9 mouse cellular contexts compared by ENCODE assay signal in the genomic region with DNA sequence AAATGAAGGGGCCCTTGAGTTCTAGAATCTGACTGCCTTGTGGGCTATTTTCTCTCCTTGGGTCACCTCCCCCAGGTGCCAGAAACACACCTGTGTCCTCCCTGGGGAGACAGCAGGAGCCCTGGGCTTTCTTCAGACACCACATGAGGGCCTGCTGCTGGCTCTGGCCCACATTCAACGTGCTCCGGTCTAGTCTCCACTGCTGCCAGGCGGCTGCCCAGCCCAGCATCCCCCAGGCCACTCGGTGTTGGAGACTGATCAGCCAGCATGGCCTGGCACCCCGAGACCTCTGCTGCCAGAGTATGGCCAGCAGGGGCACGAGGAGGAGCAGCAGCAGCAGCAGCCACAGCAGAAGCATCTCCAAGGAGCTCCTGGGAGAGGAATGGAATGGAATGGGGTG. TPM values are rescaled to one million over a fixed set of nuclear protein-coding genes. Genes with fewer than 3 reads are reported as not detected.
DNase-seq lines count a peak whose midpoint lies in the region; ATAC-seq and TF ChIP-seq lines count a peak whose summit lies in the region.
"Had no signal": no experiment of that assay in that cellular context is flagged by ENCODE, and none has a peak within 500 bp of the region (broad histone marks: within the 10 kb centered on the region; RNA-seq: fewer than 3 reads in every experiment).

No protein-coding gene starts in this region.

- no peak for ATAC-seq in embryonic facial prominence, embryonic 14.5 days (ENCODE audit: low read depth)
- ATAC-seq in intestine, postnatal 0 days: no peak
- no peak for ATAC-seq in neural tube, embryonic 13.5 days (ENCODE audit: low read depth)

- peaks cover 4% of the 10 kb centered on the region; the same call in 1 of the 2 replicates for H3K4me1 ChIP-seq in liver, adult 2 months (ENCODE audit: control insufficient read depth, insufficient read depth, low read length)
- H3K4me1 ChIP-seq in embryonic facial prominence, embryonic 14.5 days (ENCODE audit: control insufficient read depth, insufficient read depth, low read length): 0 out of 2 replicates have a peak, but pooled peaks cover 5% of the 10 kb centered on the region
- no peaks in the 10 kb centered on the region for H3K4me1 ChIP-seq in intestine, postnatal 0 days (replicated peaks; ENCODE audit: control insufficient read depth, insufficient read depth, low read length)
- H3K4me1 ChIP-seq in neural tube, embryonic 13.5 days (replicated peaks): peaks cover 13% of the 10 kb centered on the region; the same call in 1 of the 2 replicates

- TF ChIP-seq POLR2A in liver, adult 2 months (IDR thresholded peaks at IDR 0.05; ENCODE audit: extremely low read depth, insufficient read depth, low read length): no peak

- H3K9me3 ChIP-seq in embryonic facial prominence, embryonic 14.5 days (ENCODE audit: control insufficient read depth, low read length): no peaks in the 10 kb centered on the region
- no peaks in the 10 kb centered on the region for H3K9me3 ChIP-seq in intestine, postnatal 0 days (ENCODE audit: control insufficient read depth)
- no peaks in the 10 kb centered on the region for H3K9me3 ChIP-seq in neural tube, embryonic 13.5 days

- H3K4me3 ChIP-seq in liver, adult 2 months (ENCODE audit: insufficient read depth, low read depth, low read length): peak overlapping the region; percentile 56; the same call in 1 of the 2 replicates
- peak overlapping the region; percentile 64 for H3K4me3 ChIP-seq in embryonic facial prominence, embryonic 14.5 days (ENCODE audit: low read depth, low read length)
- H3K4me3 ChIP-seq in intestine, postnatal 0 days (ENCODE audit: low read depth, low read length): peak overlapping the region; percentile 58
- peak overlapping the region; percentile 48 for H3K4me3 ChIP-seq in neural tube, embryonic 13.5 days

- no peaks in the 10 kb centered on the region for H3K79me2 ChIP-seq in liver, adult 2 months (ENCODE audit: control insufficient read depth, insufficient read depth, low read length)

- no peak overlapping the region for H3K27ac ChIP-seq in liver, adult 2 months (replicated peaks; ENCODE audit: insufficient read depth, low read depth, low read length)
- no peak overlapping the region for H3K27ac ChIP-seq in embryonic facial prominence, embryonic 14.5 days (replicated peaks; ENCODE audit: low read depth, low read length)
- H3K27ac ChIP-seq in intestine, postnatal 0 days (ENCODE audit: low read depth, low read length): no peak overlapping the region
- no peak overlapping the region for H3K27ac ChIP-seq in neural tube, embryonic 13.5 days (replicated peaks)

- TF ChIP-seq CTCF in liver, adult 2 months (IDR thresholded peaks at IDR 0.05; ENCODE audit: low read depth, low read length): no peak
- no peak for TF ChIP-seq CTCF in intestine, postnatal 0 days (IDR thresholded peaks at IDR 0.05; ENCODE audit: low read depth)

- H3K27me3 ChIP-seq in liver, adult 2 months (ENCODE audit: control insufficient read depth, insufficient read depth, low read length): no peaks in the 10 kb centered on the region
- H3K27me3 ChIP-seq in embryonic facial prominence, embryonic 14.5 days (replicated peaks; ENCODE audit: control insufficient read depth, insufficient read depth, low read length): no peaks in the 10 kb centered on the region
- no peaks in the 10 kb centered on the region for H3K27me3 ChIP-seq in intestine, postnatal 0 days (replicated peaks; ENCODE audit: control insufficient read depth, insufficient read depth, low read length)
- H3K27me3 ChIP-seq in neural tube, embryonic 13.5 days: no peaks in the 10 kb centered on the region

- WGBS in liver, adult 2 months: 66% methylated on average over 6 of the region's 6 CpGs
- 53% methylated on average over 6 of the region's 6 CpGs for WGBS in embryonic facial prominence, embryonic 14.5 days
- WGBS in intestine, postnatal 0 days: 51% methylated on average over 6 of the region's 6 CpGs
- WGBS in neural tube, embryonic 13.5 days: 56% methylated on average over 6 of the region's 6 CpGs

- DNase-seq in liver, adult 2 months (ENCODE audit: extremely low read depth, low read depth, low spot score): no peak
- no peak for DNase-seq in liver
- no peak for DNase-seq in embryonic facial prominence, embryonic 14.5 days (ENCODE audit: low spot score)
- no peak for DNase-seq in gastrocnemius, adult 8-10 months (ENCODE audit: low spot score in 2 of 2)
- DNase-seq in retina, postnatal 1 day: no peak
- DNase-seq in thymus, postnatal 4 days: no peak

- peak overlapping the region; percentile 58 for H3K4me2 ChIP-seq in embryonic facial prominence, embryonic 14.5 days (ENCODE audit: low read depth, low read length)
- peak overlapping the region; percentile 67 for H3K4me2 ChIP-seq in intestine, postnatal 0 days (replicated peaks; ENCODE audit: low read depth)
- H3K4me2 ChIP-seq in neural tube, embryonic 13.5 days: peak overlapping the region; percentile 54

- H3K36me3 ChIP-seq in liver, adult 2 months (ENCODE audit: control insufficient read depth, insufficient read depth, low read length): no peaks in the 10 kb centered on the region
- no peaks in the 10 kb centered on the region for H3K36me3 ChIP-seq in embryonic facial prominence, embryonic 14.5 days (ENCODE audit: control insufficient read depth, insufficient read depth, low read length)
- H3K36me3 ChIP-seq in intestine, postnatal 0 days (ENCODE audit: control insufficient read depth, insufficient read depth): no peaks in the 10 kb centered on the region
- no peaks in the 10 kb centered on the region for H3K36me3 ChIP-seq in neural tube, embryonic 13.5 days

- peak overlapping the region; percentile 27 for H3K9ac ChIP-seq in liver, adult 2 months (ENCODE audit: low read depth, low read length)
- peak overlapping the region; percentile 65 for H3K9ac ChIP-seq in embryonic facial prominence, embryonic 14.5 days (ENCODE audit: low read depth, low read length)
- 0 out of 2 replicates have a peak overlapping the region, but pooled peaks have one; percentile 54 for H3K9ac ChIP-seq in intestine, postnatal 0 days (ENCODE audit: low read depth, low read length)
- H3K9ac ChIP-seq in neural tube, embryonic 13.5 days: peak overlapping the region; percentile 62; the same call in 1 of the 2 replicates

RNA-seq across cellular contexts. Expression of a gene that starts 0.8 kb away (rescaled TPM):
- total RNA-seq in liver, adult 2 months (2014; rRNA removed): 7.1 and 8.5 TPM in 2 replicates
- 17.0 and 17.5 TPM in 2 replicates for polyA plus RNA-seq in liver, adult 2 months (2012; rRNA removed)
- 3.6 and 4.4 TPM in 2 replicates for polyA plus RNA-seq in embryonic facial prominence, embryonic 14.5 days (2014; fragmentation: Nextera tagmentation; extraction: Ambion mirVana)
- polyA plus RNA-seq in intestine, postnatal 0 days (2015; fragmentation: Nextera tagmentation; extraction: Ambion mirVana): 5.2 and 5.5 TPM in 2 replicates
- 4.7 and 5.0 TPM in 2 replicates for polyA plus RNA-seq in neural tube, embryonic 13.5 days (2015; fragmentation: Nextera tagmentation; extraction: Ambion mirVana)
- 1 to 10 TPM; 4.3 to 8.2 (median 5.7) TPM for total RNA-seq in gastrocnemius, adult 8-10 months (2022)

RNA-seq across cellular contexts. Expression of a gene that starts 7.2 kb away (rescaled TPM):
- total RNA-seq in liver, adult 2 months (2014; rRNA removed): not detected in 2 replicates
- not detected in 2 replicates for polyA plus RNA-seq in liver, adult 2 months (2012; rRNA removed)
- not detected in 2 replicates for polyA plus RNA-seq in embryonic facial prominence, embryonic 14.5 days (2014; fragmentation: Nextera tagmentation; extraction: Ambion mirVana)
- not detected in 2 replicates for polyA plus RNA-seq in intestine, postnatal 0 days (2015; fragmentation: Nextera tagmentation; extraction: Ambion mirVana)
- 0.56 TPM in 1 of 2 replicates, not detected in the other for polyA plus RNA-seq in neural tube, embryonic 13.5 days (2015; fragmentation: Nextera tagmentation; extraction: Ambion mirVana)
- total RNA-seq in gastrocnemius, adult 8-10 months (2022): not detected
- total RNA-seq: neutrophil, adult 5-6 weeks had no signal

RNA-seq across cellular contexts. Expression of a gene that starts 10.2 kb away (rescaled TPM):
- not detected in 2 replicates for total RNA-seq in liver, adult 2 months (2014; rRNA removed)
- not detected in 2 replicates for polyA plus RNA-seq in liver, adult 2 months (2012; rRNA removed)
- polyA plus RNA-seq in embryonic facial prominence, embryonic 14.5 days (2014; fragmentation: Nextera tagmentation; extraction: Ambion mirVana): 0.41 and 0.64 TPM in 2 replicates
- 0.04 and 0.12 TPM in 2 replicates for polyA plus RNA-seq in intestine, postnatal 0 days (2015; fragmentation: Nextera tagmentation; extraction: Ambion mirVana)
- 4.8 and 5.3 TPM in 2 replicates for polyA plus RNA-seq in neural tube, embryonic 13.5 days (2015; fragmentation: Nextera tagmentation; extraction: Ambion mirVana)
- not detected for total RNA-seq in gastrocnemius, adult 8-10 months (2022)

RNA-seq across cellular contexts. Expression of a gene that starts 32.0 kb away (rescaled TPM):
- total RNA-seq in liver, adult 2 months (2014; rRNA removed): 70.8 and 71.3 TPM in 2 replicates
- polyA plus RNA-seq in liver, adult 2 months (2012; rRNA removed): 140 and 149 TPM in 2 replicates
- polyA plus RNA-seq in embryonic facial prominence, embryonic 14.5 days (2014; fragmentation: Nextera tagmentation; extraction: Ambion mirVana): 70.7 and 73.9 TPM in 2 replicates
- 62.2 and 62.7 TPM in 2 replicates for polyA plus RNA-seq in intestine, postnatal 0 days (2015; fragmentation: Nextera tagmentation; extraction: Ambion mirVana)
- 30.0 and 35.1 TPM in 2 replicates for polyA plus RNA-seq in neural tube, embryonic 13.5 days (2015; fragmentation: Nextera tagmentation; extraction: Ambion mirVana)
- total RNA-seq in gastrocnemius, adult 8-10 months (2022): 10 to 100 TPM; 41.4 to 50.9 (median 42.2) TPM

RNA-seq across cellular contexts. Expression of a gene that starts 56.3 kb away (rescaled TPM):
- not detected in 2 replicates for total RNA-seq in liver, adult 2 months (2014; rRNA removed)
- not detected in 2 replicates for polyA plus RNA-seq in liver, adult 2 months (2012; rRNA removed)
- polyA plus RNA-seq in embryonic facial prominence, embryonic 14.5 days (2014; fragmentation: Nextera tagmentation; extraction: Ambion mirVana): 0.34 TPM in 1 of 2 replicates, not detected in the other
- polyA plus RNA-seq in intestine, postnatal 0 days (2015; fragmentation: Nextera tagmentation; extraction: Ambion mirVana): 0.44 and 0.65 TPM in 2 replicates
- polyA plus RNA-seq in neural tube, embryonic 13.5 days (2015; fragmentation: Nextera tagmentation; extraction: Ambion mirVana): 0.43 TPM in 1 of 2 replicates, not detected in the other
- not detected for total RNA-seq in gastrocnemius, adult 8-10 months (2022)
- total RNA-seq: neutrophil, adult 5-6 weeks had no signal
